ENCODE assay signal across 19 mouse cellular contexts in the genomic region with DNA sequence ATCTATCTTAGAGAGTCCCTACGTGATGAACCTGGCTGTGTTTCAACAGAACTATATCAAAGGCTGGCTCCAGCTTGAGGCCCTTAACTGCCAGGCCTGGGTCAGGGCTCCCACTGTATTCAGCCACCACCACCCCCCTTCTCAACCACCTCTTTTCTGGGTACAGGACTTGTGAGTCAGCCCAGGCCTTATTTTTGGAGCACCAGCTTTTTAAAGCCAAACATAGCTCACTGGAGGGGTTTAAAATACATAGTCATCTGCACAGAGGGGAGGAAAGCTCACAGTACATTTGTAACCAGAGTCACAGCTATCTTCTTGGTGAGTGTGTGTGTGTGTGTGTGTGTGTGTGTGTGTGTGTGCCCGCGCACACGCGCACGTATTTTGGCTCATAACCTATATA.
DNase-seq lines count a peak whose midpoint lies in the region; ATAC-seq and TF ChIP-seq lines count a peak whose summit lies in the region.
"Had no signal": no experiment of that assay in that cellular context is flagged by ENCODE, and none has a peak within 500 bp of the region (broad histone marks: within the 10 kb centered on the region; RNA-seq: fewer than 3 reads in every experiment).

No protein-coding gene starts in this region.

- no peak for TF ChIP-seq CTCF in heart, postnatal 0 days (IDR thresholded peaks at IDR 0.05; ENCODE audit: low read depth)
- no peak for TF ChIP-seq CTCF in thymus, adult 2 months (IDR thresholded peaks at IDR 0.05; ENCODE audit: borderline replicate concordance, control insufficient read depth, extremely low read depth, insufficient read depth, low read length, poor library complexity)
- no peak for TF ChIP-seq CTCF in left cerebral cortex, adult 2 months (IDR thresholded peaks at IDR 0.05)

- H3K27me3 ChIP-seq in heart, postnatal 0 days (ENCODE audit: control insufficient read depth, insufficient read depth, low read length): no peaks in the 10 kb centered on the region
- no peaks in the 10 kb centered on the region for H3K27me3 ChIP-seq in thymus, adult 2 months (ENCODE audit: control insufficient read depth, insufficient read depth, low read length)
- H3K27me3 ChIP-seq in embryonic facial prominence, embryonic 10.5 days (replicated peaks; ENCODE audit: low read depth, poor library complexity, severe bottlenecking): no peaks in the 10 kb centered on the region
- H3K27me3 ChIP-seq: embryonic facial prominence, embryonic 15.5 days; heart, embryonic 12.5 days had no signal

- H3K4me2 ChIP-seq in heart, postnatal 0 days (ENCODE audit: low read depth, low read length): no peak overlapping the region
- H3K4me2 ChIP-seq: embryonic facial prominence, embryonic 15.5 days; heart, embryonic 12.5 days; midbrain, embryonic 11.5 days had no signal

- H3K9ac ChIP-seq in heart, postnatal 0 days (replicated peaks; ENCODE audit: low read depth, low read length): no peak overlapping the region
- H3K9ac ChIP-seq: embryonic facial prominence, embryonic 15.5 days; heart, embryonic 12.5 days; liver, embryonic 14.5 days had no signal

- no peak for TF ChIP-seq EP300 in heart, postnatal 0 days (IDR thresholded peaks at IDR 0.05; ENCODE audit: low read depth)

- ATAC-seq in heart, postnatal 0 days (ENCODE audit: insufficient read depth, low read depth): no peak
- ATAC-seq: lung, postnatal 0 days had no signal

- peak overlapping the region; percentile 64 for H3K27ac ChIP-seq in heart, postnatal 0 days (ENCODE audit: low read depth)
- H3K27ac ChIP-seq in thymus, adult 2 months (ENCODE audit: control insufficient read depth, insufficient read depth, low read length): no peak overlapping the region
- peak overlapping the region; percentile 69; the same call in 1 of the 2 replicates for H3K27ac ChIP-seq in left cerebral cortex, adult 2 months
- no peak overlapping the region for H3K27ac ChIP-seq in embryonic facial prominence, embryonic 10.5 days (replicated peaks)
- H3K27ac ChIP-seq: embryonic facial prominence, embryonic 15.5 days; forebrain, embryonic 10.5 days; liver, embryonic 14.5 days; stomach, postnatal 0 days had no signal

- intact Hi-C loops in left cerebral cortex, adult 2 months (cut with DNase I): loop anchor here (2.0 to 5.0 kb wide), 3 partner anchors 102 to 474 kb away; no protein-coding TSS in a partner anchor

- 72% methylated on average over 6 of the region's 6 CpGs for WGBS in heart, postnatal 0 days
- WGBS in thymus, adult 2 months: 87% methylated on average over 6 of the region's 6 CpGs
- WGBS in embryonic facial prominence, embryonic 10.5 days: 96% methylated on average over 6 of the region's 6 CpGs

- H3K4me1 ChIP-seq in heart, postnatal 0 days (ENCODE audit: control insufficient read depth, insufficient read depth): peaks cover 6% of the 10 kb centered on the region; the same call in 1 of the 2 replicates
- H3K4me1 ChIP-seq in thymus, adult 2 months (replicated peaks; ENCODE audit: control insufficient read depth, insufficient read depth, low read length): no peaks in the 10 kb centered on the region
- H3K4me1 ChIP-seq in embryonic facial prominence, embryonic 10.5 days: no peaks in the 10 kb centered on the region
- H3K4me1 ChIP-seq: embryonic facial prominence, embryonic 15.5 days; forebrain, embryonic 10.5 days had no signal

- TF ChIP-seq POLR2A in thymus, adult 2 months (IDR thresholded peaks at IDR 0.05; ENCODE audit: control insufficient read depth, extremely low read depth, insufficient read depth, low read length, poor library complexity): no peak

- H3K36me3 ChIP-seq in heart, postnatal 0 days (replicated peaks; ENCODE audit: control insufficient read depth, insufficient read depth, low read length): no peaks in the 10 kb centered on the region
- no peaks in the 10 kb centered on the region for H3K36me3 ChIP-seq in thymus, adult 2 months (ENCODE audit: control insufficient read depth, insufficient read depth, low read length)
- H3K36me3 ChIP-seq in embryonic facial prominence, embryonic 10.5 days (replicated peaks): no peaks in the 10 kb centered on the region
- H3K36me3 ChIP-seq: embryonic facial prominence, embryonic 15.5 days; forebrain, embryonic 10.5 days; heart, embryonic 12.5 days had no signal

- no peak overlapping the region for H3K4me3 ChIP-seq in heart, postnatal 0 days (ENCODE audit: low read depth, low read length)
- no peak overlapping the region for H3K4me3 ChIP-seq in thymus, adult 2 months (ENCODE audit: control insufficient read depth, insufficient read depth, low read length)
- no peak overlapping the region for H3K4me3 ChIP-seq in left cerebral cortex, adult 2 months
- H3K4me3 ChIP-seq in embryonic facial prominence, embryonic 10.5 days: no peak overlapping the region
- H3K4me3 ChIP-seq: embryonic facial prominence, embryonic 15.5 days; forebrain, embryonic 10.5 days; gastrocnemius, adult 2 months; heart, embryonic 12.5 days had no signal

- H3K9me3 ChIP-seq in heart, postnatal 0 days (replicated peaks; ENCODE audit: control insufficient read depth, low read length): no peaks in the 10 kb centered on the region
- no peaks in the 10 kb centered on the region for H3K9me3 ChIP-seq in embryonic facial prominence, embryonic 10.5 days
- H3K9me3 ChIP-seq: embryonic facial prominence, embryonic 15.5 days; forebrain, embryonic 10.5 days; heart, embryonic 12.5 days had no signal

- no peak for DNase-seq in heart, postnatal 0 days (ENCODE audit: low spot score)
- DNase-seq in heart, adult 8-10 months (ENCODE audit: low spot score): no peak
- DNase-seq in thymus, adult 2 months: peak; percentile 3
- no peak for DNase-seq in thymus, postnatal 4 days
- DNase-seq in left cerebral cortex, adult 2 months (ENCODE audit: extremely low spot score in 1 of 2, low spot score in 2 of 2): peak; percentile 25 to 29
- DNase-seq in right cerebral cortex, postnatal 36 days (ENCODE audit: low spot score in 2 of 2): peak; percentile 37 to 68
- DNase-seq in embryonic facial prominence, embryonic 10.5 days (ENCODE audit: low spot score): no peak
- DNase-seq in cerebellum, adult 9-10 months: no peak
- DNase-seq: cerebellum, postnatal 14 days; embryo, embryonic 11 days; gastrocnemius, adult 2 months; kidney, adult 11 months had no signal

Comparison
In these comparisons a context has a peak if more than half of its experiments do, and no peak if none do; other contexts are left out.
1. DNase-seq: peak in thymus, adult 2 months (single experiment), left cerebral cortex, adult 2 months (2 of 2) and right cerebral cortex, postnatal 36 days (2 of 2); none in heart, postnatal 0 days (single experiment), heart, adult 8-10 months (single experiment), thymus, postnatal 4 days (single experiment), embryonic facial prominence, embryonic 10.5 days (single experiment) and cerebellum, adult 9-10 months (single experiment).
2. H3K27ac ChIP-seq: peak in heart, postnatal 0 days (single experiment) and left cerebral cortex, adult 2 months (single experiment); none in thymus, adult 2 months (single experiment) and embryonic facial prominence, embryonic 10.5 days (single experiment).